Mouse (Mus musculus): ENCODE data around the gene Hs6st3. TPM values are rescaled to one million over a fixed set of nuclear protein-coding genes. Genes with fewer than 3 reads are reported as not detected.
A peak's percentile ranks its signal among the peaks of the same experiment; 100 is the strongest.
"Not testable (repeated sequence)": the region's sequence is repeated elsewhere in the genome, so short reads cannot be mapped to it uniquely, and the experiment has no call there.

Hs6st3 gene
- polyA plus RNA-seq, 1 experiment from 2014 or later = 1.3 TPM

GRCm38 (mm10) chr14:119585069-119585468 lies 446.9 kb downstream of the Hs6st3 start:
- Histone ChIP-seq H3K9me3 (no peaks in the 10 kb centered on the region), H3K27ac (no peak overlapping the region), H3K4me3 (replicated peaks) (no peak overlapping the region), H3K27me3 (no peaks in the 10 kb centered on the region), H3K36me3 (no peaks in the 10 kb centered on the region), H3K4me2 (replicated peaks) (no peak overlapping the region), H3K4me1 (replicated peaks) (peaks cover 21% of the 10 kb centered on the region), H3K9ac (replicated peaks) (no peak overlapping the region)
- WGBS = 75% methylated on average over 4 of the region's 4 CpGs
- no peak for ATAC-seq

- not testable (repeated sequence) for H3K4me2 ChIP-seq (replicated peaks); H3K27me3 ChIP-seq; H3K4me3 ChIP-seq (replicated peaks); H3K9me3 ChIP-seq; ATAC-seq; H3K36me3 ChIP-seq; H3K9ac ChIP-seq (replicated peaks); H3K27ac ChIP-seq
- 97% methylated on average over 1 of the region's 1 CpGs for WGBS
- peaks cover 10% of the 10 kb centered on the region; the same call in 1 of the 2 replicates for H3K4me1 ChIP-seq (replicated peaks)
Measured at GRCm38 (mm10) chr14:119587365-119587764, 449.2 kb downstream of the Hs6st3 start.

DNA sequence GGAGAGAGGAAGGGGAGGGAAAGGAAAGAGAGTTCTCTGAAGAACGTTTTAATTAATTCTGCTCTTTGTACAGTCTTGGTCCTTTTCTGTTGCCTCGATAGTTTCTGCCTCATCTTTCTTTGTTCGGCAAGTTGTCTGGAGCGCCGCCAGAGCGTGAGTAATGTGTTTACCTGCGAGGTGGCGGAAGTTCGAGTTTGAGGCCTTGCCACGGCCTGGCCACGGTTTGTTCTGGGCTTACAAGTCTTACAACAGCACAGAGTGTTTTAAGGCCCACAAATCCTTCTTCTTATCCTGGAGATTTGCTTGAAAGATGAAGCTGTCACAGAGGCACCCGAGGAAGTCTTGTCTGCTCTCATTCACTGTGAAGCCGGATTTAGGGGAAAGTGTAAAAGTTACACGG lies 466.2 kb downstream of the Hs6st3 start:
- WGBS = 36% methylated on average over 14 of the region's 14 CpGs

GRCm38 (mm10) chr14:119612793-119613192 lies 474.7 kb downstream of the Hs6st3 start:
- H3K4me2 ChIP-seq (replicated peaks) = no peak overlapping the region
- no peak overlapping the region for H3K9ac ChIP-seq (replicated peaks)
- H3K27ac ChIP-seq = no peak overlapping the region
- H3K27me3 ChIP-seq = no peaks in the 10 kb centered on the region
- WGBS = 97% methylated on average over 2 of the region's 2 CpGs
- no peaks in the 10 kb centered on the region for H3K4me1 ChIP-seq (replicated peaks)
- no peaks in the 10 kb centered on the region for H3K36me3 ChIP-seq
- H3K9me3 ChIP-seq = no peaks in the 10 kb centered on the region
- no peak for ATAC-seq
- H3K4me3 ChIP-seq (replicated peaks) = no peak overlapping the region

More for the DNA sequence above, 466.2 kb downstream of the Hs6st3 start:
- Histone ChIP-seq H3K4me2 (replicated peaks) (no peak overlapping the region), H3K9ac (replicated peaks) (no peak overlapping the region), H3K27me3 (no peaks in the 10 kb centered on the region), H3K4me3 (replicated peaks) (no peak overlapping the region), H3K27ac (no peak overlapping the region), H3K4me1 (replicated peaks) (peaks cover 4% of the 10 kb centered on the region; the same call in 1 of the 2 replicates), H3K36me3 (no peaks in the 10 kb centered on the region), H3K9me3 (no peaks in the 10 kb centered on the region)
- no peak for ATAC-seq

- WGBS = 81% methylated on average over 1 of the region's 1 CpGs
- H3K9me3 ChIP-seq = no peaks in the 10 kb centered on the region
- no peak overlapping the region for H3K27ac ChIP-seq
- no peak overlapping the region for H3K4me3 ChIP-seq (replicated peaks)
- no peaks in the 10 kb centered on the region for H3K4me1 ChIP-seq (replicated peaks)
- H3K9ac ChIP-seq (replicated peaks) = no peak overlapping the region
- no peak overlapping the region for H3K4me2 ChIP-seq (replicated peaks)
- no peaks in the 10 kb centered on the region for H3K36me3 ChIP-seq
- no peaks in the 10 kb centered on the region for H3K27me3 ChIP-seq
- ATAC-seq = no peak
Measured at GRCm38 (mm10) chr14:119629127-119629526, 491.0 kb downstream of the Hs6st3 start.

DNA sequence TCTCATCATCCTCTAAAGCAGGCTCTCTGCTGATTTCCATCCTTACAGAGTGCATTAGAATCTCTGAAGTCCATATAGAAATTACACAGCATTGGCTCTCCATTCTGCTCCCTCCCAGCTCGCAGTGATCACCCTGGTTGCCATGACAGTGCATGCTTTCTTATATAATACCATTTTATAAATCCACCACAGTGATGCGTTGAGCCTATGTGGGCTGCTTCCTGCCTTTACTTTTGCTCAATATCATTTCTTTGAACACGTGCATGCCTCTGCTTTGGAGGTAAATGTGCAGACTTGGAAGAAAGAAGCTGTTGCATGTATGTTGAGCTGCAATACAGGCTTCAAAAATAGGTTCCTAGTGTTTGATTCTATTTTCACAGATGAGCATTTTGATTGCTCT lies 494.9 kb downstream of the Hs6st3 start:
- 77% methylated on average over 3 of the region's 3 CpGs for WGBS
- Histone ChIP-seq H3K4me3 (replicated peaks) (no peak overlapping the region), H3K27ac (no peak overlapping the region), H3K9ac (replicated peaks) (no peak overlapping the region), H3K36me3 (no peaks in the 10 kb centered on the region), H3K4me1 (replicated peaks) (no peaks in the 10 kb centered on the region), H3K4me2 (replicated peaks) (no peak overlapping the region), H3K9me3 (no peaks in the 10 kb centered on the region), H3K27me3 (no peaks in the 10 kb centered on the region)
- ATAC-seq = no peak

GRCm38 (mm10) chr14:119633626-119634025 lies 495.5 kb downstream of the Hs6st3 start:
- no peaks in the 10 kb centered on the region for H3K36me3 ChIP-seq
- H3K27me3 ChIP-seq = no peaks in the 10 kb centered on the region
- no peaks in the 10 kb centered on the region for H3K9me3 ChIP-seq
- no peak overlapping the region for H3K4me3 ChIP-seq (replicated peaks)
- H3K27ac ChIP-seq = no peak overlapping the region
- no peak overlapping the region for H3K4me2 ChIP-seq (replicated peaks)
- no peaks in the 10 kb centered on the region for H3K4me1 ChIP-seq (replicated peaks)
- no peak overlapping the region for H3K9ac ChIP-seq (replicated peaks)
- WGBS = 80% methylated on average over 3 of the region's 3 CpGs
- ATAC-seq = no peak

GRCm38 (mm10) chr14:119642874-119643273 lies 504.7 kb downstream of the Hs6st3 start:
- H3K4me2 ChIP-seq (replicated peaks) = no peak overlapping the region
- H3K36me3 ChIP-seq = no peaks in the 10 kb centered on the region
- no peaks in the 10 kb centered on the region for H3K9me3 ChIP-seq
- no peaks in the 10 kb centered on the region for H3K27me3 ChIP-seq
- H3K4me1 ChIP-seq (replicated peaks) = no peaks in the 10 kb centered on the region
- 100% methylated on average over 1 of the region's 1 CpGs for WGBS
- no peak for ATAC-seq
- H3K27ac ChIP-seq = no peak overlapping the region
- no peak overlapping the region for H3K9ac ChIP-seq (replicated peaks)
- no peak overlapping the region for H3K4me3 ChIP-seq (replicated peaks)

GRCm38 (mm10) chr14:119643840-119644239 lies 505.7 kb downstream of the Hs6st3 start:
- no peak overlapping the region for H3K4me3 ChIP-seq (replicated peaks)
- no peaks in the 10 kb centered on the region for H3K9me3 ChIP-seq
- WGBS = 96% methylated on average over 12 of the region's 12 CpGs
- H3K27me3 ChIP-seq = no peaks in the 10 kb centered on the region
- no peak for ATAC-seq
- H3K27ac ChIP-seq = no peak overlapping the region
- H3K9ac ChIP-seq (replicated peaks) = no peak overlapping the region
- H3K36me3 ChIP-seq = no peaks in the 10 kb centered on the region
- no peaks in the 10 kb centered on the region for H3K4me1 ChIP-seq (replicated peaks)
- H3K4me2 ChIP-seq (replicated peaks) = no peak overlapping the region

DNA sequence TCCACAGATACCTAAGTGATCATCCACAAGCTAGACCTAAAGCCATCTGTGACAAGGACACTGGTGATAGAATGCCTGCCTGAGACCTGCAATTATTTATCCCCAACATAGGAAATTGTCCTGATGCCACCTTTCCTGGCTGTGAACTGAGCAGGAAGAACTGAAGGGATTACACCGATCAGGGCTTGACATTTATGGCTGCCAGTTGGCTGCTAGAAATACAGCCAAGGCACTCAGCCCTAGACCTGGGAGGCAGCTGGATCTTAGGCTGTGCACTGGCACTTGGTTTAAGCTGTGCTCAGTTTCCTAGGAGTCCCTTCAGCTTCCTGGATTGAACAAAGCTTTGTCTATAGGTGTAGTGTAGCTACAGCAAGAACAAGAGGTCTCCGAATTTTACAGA lies 518.8 kb downstream of the Hs6st3 start:
- no peak for ATAC-seq
- 91% methylated on average over 2 of the region's 2 CpGs for WGBS
- Histone ChIP-seq H3K9ac (replicated peaks) (no peak overlapping the region), H3K36me3 (no peaks in the 10 kb centered on the region), H3K27ac (no peak overlapping the region), H3K9me3 (no peaks in the 10 kb centered on the region), H3K4me1 (replicated peaks) (no peaks in the 10 kb centered on the region), H3K4me2 (replicated peaks) (no peak overlapping the region), H3K4me3 (replicated peaks) (no peak overlapping the region), H3K27me3 (no peaks in the 10 kb centered on the region)

- H3K4me3 ChIP-seq (replicated peaks) = no peak overlapping the region
- WGBS = 83% methylated on average over 5 of the region's 5 CpGs
- ATAC-seq = peak; percentile 70
- no peaks in the 10 kb centered on the region for H3K27me3 ChIP-seq
- H3K9me3 ChIP-seq = no peaks in the 10 kb centered on the region
- H3K36me3 ChIP-seq = no peaks in the 10 kb centered on the region
- 0 out of 2 replicates have a peak overlapping the region, but pooled peaks have one; percentile 17 for H3K27ac ChIP-seq
- no peak overlapping the region for H3K4me2 ChIP-seq (replicated peaks)
- H3K9ac ChIP-seq (replicated peaks) = no peak overlapping the region
- peaks cover 5% of the 10 kb centered on the region; the same call in 1 of the 2 replicates for H3K4me1 ChIP-seq (replicated peaks)
Measured at GRCm38 (mm10) chr14:119665741-119666141, 527.6 kb downstream of the Hs6st3 start.

DNA sequence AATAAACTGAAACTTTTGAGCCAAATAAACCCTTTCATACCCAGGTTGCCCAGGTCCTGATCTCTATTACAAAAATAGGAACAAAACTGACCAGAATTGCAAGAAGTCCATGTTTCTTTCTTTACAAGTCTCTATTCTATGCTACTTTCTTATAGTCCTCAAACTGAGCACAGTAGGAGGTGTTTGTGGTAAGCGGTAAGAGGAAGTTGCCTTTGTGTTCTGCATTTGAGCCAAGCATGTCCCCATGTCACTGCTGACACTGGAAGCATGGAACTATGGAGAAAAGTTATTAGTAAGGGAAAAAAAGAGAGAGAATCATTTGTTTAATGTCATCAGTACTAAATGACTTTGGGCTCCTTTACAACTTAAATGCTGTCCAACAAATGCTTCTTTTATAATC lies 529.3 kb downstream of the Hs6st3 start:
- no peak overlapping the region for H3K4me3 ChIP-seq (replicated peaks)
- ATAC-seq = no peak
- H3K27me3 ChIP-seq = no peaks in the 10 kb centered on the region
- H3K9me3 ChIP-seq = no peaks in the 10 kb centered on the region
- no peak overlapping the region for H3K9ac ChIP-seq (replicated peaks)
- H3K36me3 ChIP-seq = no peaks in the 10 kb centered on the region
- H3K27ac ChIP-seq = no peak overlapping the region
- H3K4me1 ChIP-seq (replicated peaks) = peaks cover 5% of the 10 kb centered on the region; the same call in 1 of the 2 replicates
- H3K4me2 ChIP-seq (replicated peaks) = no peak overlapping the region
- 88% methylated on average over 1 of the region's 1 CpGs for WGBS

- Histone ChIP-seq H3K9ac (replicated peaks) (no peak overlapping the region), H3K4me2 (replicated peaks) (no peak overlapping the region), H3K36me3 (no peaks in the 10 kb centered on the region), H3K4me3 (replicated peaks) (no peak overlapping the region), H3K27me3 (no peaks in the 10 kb centered on the region), H3K27ac (no peak overlapping the region), H3K9me3 (no peaks in the 10 kb centered on the region), H3K4me1 (replicated peaks) (peaks cover under 1% of the 10 kb centered on the region; the same call in 1 of the 2 replicates)
- 89% methylated on average over 16 of the region's 16 CpGs for WGBS
- no peak for ATAC-seq
Measured at GRCm38 (mm10) chr14:119670836-119671587, 532.9 kb downstream of the Hs6st3 start.

Measured in midbrain, embryonic 13.5 days (tissue).